Mouse (Mus musculus): Measurements from ENCODE around the gene Phlda3. TPM values are rescaled to one million over a fixed set of nuclear protein-coding genes. Genes with fewer than 3 reads are reported as not detected.
A peak's percentile ranks its signal among the peaks of the same experiment; 100 is the strongest.

Phlda3 gene
- polyA plus RNA-seq, 1 experiment from 2014 or later = 104 TPM

DNA sequence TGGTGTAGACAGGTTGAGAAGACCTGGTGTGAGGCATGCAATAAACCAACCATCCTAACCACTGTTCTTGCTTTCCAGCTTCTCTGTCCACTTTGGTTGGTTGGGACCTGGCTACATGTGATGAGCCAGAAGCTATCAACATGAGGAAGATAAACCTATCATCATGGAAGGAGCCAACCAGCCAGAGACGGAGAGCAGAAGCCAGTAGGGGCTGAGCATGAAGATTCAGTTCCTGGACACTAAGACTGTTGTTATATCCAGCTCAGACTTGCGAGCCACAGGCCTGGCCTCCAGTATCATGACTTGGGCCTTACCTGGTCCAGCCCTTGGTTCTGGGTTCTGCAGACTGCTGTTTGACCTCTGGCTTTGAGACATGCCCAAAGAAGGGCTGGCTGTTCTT lies 2.5 kb downstream of the Phlda3 start:
- in situ Hi-C loops (cut with MboI; ENCODE audit: low pct_unique_long_range_greater_than_20kb) = no loop called here
- no peak for TF ChIP-seq CTCF (IDR thresholded peaks at IDR 0.05)
- POLR2A ChIA-PET = interaction anchor here (0.5 to 0.6 kb wide), 2 partner anchors 10 to 280 kb away, joined by 3 read pairs; no protein-coding TSS in a partner anchor
- CTCF ChIA-PET = interaction anchor here (0.6 to 19.3 kb wide), 3 partner anchors 13 to 489 kb away, joined by 3 to 218 read pairs (median 3); no protein-coding TSS in a partner anchor
- H3K27me3 ChIP-seq = no peaks in the 10 kb centered on the region
- DNase-seq (ENCODE audit: low read depth, low spot score) (no peak), ATAC-seq (no peak)

DNA sequence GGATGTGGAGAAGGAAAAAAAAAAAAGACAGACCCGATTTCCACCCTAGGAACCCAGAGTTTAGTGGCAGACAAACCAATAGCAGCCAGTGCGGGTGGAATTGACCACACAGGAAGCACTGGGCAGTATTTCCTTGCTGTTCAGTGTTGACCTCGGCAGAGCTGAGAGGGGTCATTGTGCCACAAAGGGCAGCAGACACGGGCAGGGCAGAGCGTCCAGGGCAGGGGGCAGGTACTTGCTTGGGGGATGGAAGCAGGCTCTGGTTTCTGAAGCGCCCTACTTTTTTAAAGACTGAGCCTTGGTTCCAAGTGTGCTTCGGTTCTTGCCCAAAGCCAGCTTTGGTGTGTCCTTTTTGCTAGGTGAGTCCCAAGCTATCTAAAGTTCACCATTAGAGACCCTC lies 4.3 kb downstream of the Phlda3 start:
- no peaks in the 10 kb centered on the region for H3K27me3 ChIP-seq
- DNase-seq (ENCODE audit: low read depth, low spot score) (no peak), ATAC-seq (no peak)
- in situ Hi-C loops (cut with MboI; ENCODE audit: low pct_unique_long_range_greater_than_20kb) = no loop called here
- ChIA-PET POLR2A (interaction anchor here (0.6 to 1.6 kb wide), 3 partner anchors 10 to 372 kb away, joined by 4 to 7 read pairs (median 6); partner anchors contain the start of gene Lad1), CTCF (interaction anchor here (1.5 to 19.3 kb wide), 2 partner anchors 15 to 52 kb away, joined by 4 to 218 read pairs; no protein-coding TSS in a partner anchor)
- TF ChIP-seq CTCF (IDR thresholded peaks at IDR 0.05) = no peak

DNA sequence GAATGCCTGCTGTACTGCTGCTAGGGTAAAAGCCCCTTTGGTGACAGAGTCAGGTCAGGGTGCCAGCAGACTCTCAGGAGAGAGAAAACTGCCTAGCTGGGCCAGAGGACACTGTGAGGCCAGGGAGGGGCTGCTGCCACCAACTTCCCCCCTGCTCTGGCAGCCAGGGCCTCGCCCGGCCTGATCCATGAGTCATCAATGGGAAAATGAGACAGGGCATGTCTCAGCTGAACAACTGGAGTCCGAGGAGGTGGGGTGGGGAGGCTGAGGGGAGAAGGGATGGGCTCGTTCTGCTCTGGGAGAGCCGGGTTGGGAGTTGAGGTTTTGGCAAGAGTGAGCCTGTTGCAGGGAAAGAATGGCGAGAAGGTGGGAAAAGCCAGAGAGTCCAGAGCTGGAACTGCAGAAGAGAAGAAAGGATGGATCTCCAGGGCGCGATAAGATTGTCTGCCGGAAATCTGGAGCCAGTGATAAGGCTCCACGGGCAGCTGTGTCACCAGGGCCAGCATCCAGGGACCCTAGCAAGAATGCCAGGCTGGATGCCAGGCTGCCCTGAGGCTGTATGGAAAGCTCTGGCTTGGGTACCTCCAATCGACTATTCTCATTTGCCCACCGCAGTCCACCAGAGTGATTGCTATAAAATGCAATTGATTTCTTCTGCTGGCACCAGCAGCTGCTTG lies 5.1 kb downstream of the Phlda3 start:
- H3K27me3 ChIP-seq = no peaks in the 10 kb centered on the region
- ATAC-seq (peak; percentile 79), DNase-seq (ENCODE audit: low read depth, low spot score) (peak; percentile 77)
- no peak for TF ChIP-seq CTCF (IDR thresholded peaks at IDR 0.05)
- CTCF ChIA-PET = interaction anchor here (1.1 to 19.3 kb wide), 4 partner anchors 16 to 57 kb away, joined by 3 to 218 read pairs (median 10); no protein-coding TSS in a partner anchor
- POLR2A ChIA-PET = interaction anchor here (0.5 to 2.0 kb wide), 6 partner anchors 10 to 373 kb away, joined by 3 to 10 read pairs (median 6); partner anchors contain the start of gene Lad1
- in situ Hi-C loops (cut with MboI; ENCODE audit: low pct_unique_long_range_greater_than_20kb) = no loop called here

DNA sequence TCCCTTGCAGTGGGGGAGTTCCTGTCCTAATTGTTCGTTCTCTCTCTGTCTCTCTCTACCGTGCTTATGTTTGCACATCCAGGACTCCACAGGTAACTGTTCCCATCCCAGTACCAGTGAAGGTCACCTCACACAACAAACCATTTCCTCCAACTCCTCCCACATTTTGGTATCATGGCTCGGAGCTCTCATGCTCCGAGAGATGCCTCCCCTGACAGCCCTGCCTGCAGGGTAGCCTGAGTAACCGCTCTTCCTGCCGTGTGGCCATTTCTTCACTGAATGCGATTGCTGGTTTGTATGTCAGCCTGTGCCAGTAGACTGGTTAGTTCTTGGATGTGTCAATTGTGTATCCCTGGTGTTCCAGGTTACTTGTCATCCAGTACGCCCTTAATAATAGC lies 5.7 kb downstream of the Phlda3 start:
- in situ Hi-C loops (cut with MboI; ENCODE audit: low pct_unique_long_range_greater_than_20kb) = no loop called here
- H3K27me3 ChIP-seq = no peaks in the 10 kb centered on the region
- DNase-seq (ENCODE audit: low read depth, low spot score) (no peak), ATAC-seq (peak; percentile 55)
- ChIA-PET CTCF (interaction anchor here (1.0 to 19.3 kb wide), 5 partner anchors 16 to 57 kb away, joined by 3 to 218 read pairs (median 4); partner anchors contain the start of gene Csrp1), POLR2A (interaction anchor here (0.5 to 2.0 kb wide), 5 partner anchors 8 to 87 kb away, joined by 3 to 10 read pairs (median 6); partner anchors contain the start of gene Lad1)
- no peak for TF ChIP-seq CTCF (IDR thresholded peaks at IDR 0.05)

DNA sequence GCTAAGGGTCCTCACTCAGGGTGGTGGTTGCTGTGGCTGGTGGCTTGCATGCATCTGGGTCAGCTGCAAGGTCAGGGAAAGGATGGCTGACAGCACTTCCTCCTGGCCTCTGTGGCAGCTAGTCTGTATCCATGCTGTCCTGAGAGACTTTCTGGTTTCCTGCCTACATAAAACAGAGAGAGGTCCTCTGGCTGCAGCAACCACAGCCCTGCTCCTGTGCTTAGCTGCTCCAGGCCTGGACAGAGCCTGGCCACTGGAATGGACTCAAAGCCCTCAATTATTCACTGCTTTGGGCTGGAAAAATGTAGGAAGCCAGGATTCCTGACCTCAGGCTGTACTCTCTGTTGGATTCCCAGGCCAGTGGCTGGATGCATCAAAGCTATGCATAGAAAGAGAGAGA lies 10.7 kb downstream of the Phlda3 start:
- ChIA-PET POLR2A (no interaction called here), CTCF (interaction anchor here (1.3 to 19.3 kb wide), 4 partner anchors 11 to 34 kb away, joined by 3 to 218 read pairs (median 6); no protein-coding TSS in a partner anchor)
- no peak for TF ChIP-seq CTCF (IDR thresholded peaks at IDR 0.05)
- ATAC-seq (no peak), DNase-seq (ENCODE audit: low read depth, low spot score) (no peak)
- H3K27me3 ChIP-seq = no peaks in the 10 kb centered on the region
- in situ Hi-C loops (cut with MboI; ENCODE audit: low pct_unique_long_range_greater_than_20kb) = no loop called here

DNA sequence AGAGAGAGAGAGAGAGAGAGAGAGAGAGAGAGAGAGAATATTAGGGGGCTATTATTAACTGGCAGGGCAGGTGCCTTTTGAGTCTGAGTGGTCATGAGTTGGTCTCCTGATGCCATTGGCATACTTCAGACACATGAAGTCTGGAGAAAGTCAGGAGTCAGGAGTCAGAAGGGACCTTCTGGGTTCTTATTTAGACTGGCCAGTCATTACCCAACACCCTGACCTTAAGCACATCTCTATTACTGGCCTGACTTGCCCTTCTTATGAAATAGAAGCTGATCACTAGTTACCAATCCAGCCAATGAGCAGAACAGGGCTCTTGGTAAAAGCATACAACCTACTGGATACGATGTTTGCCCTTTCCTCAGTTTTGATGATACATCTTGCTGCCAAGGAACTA lies 11.1 kb downstream of the Phlda3 start:
- ATAC-seq = no peak

DNA sequence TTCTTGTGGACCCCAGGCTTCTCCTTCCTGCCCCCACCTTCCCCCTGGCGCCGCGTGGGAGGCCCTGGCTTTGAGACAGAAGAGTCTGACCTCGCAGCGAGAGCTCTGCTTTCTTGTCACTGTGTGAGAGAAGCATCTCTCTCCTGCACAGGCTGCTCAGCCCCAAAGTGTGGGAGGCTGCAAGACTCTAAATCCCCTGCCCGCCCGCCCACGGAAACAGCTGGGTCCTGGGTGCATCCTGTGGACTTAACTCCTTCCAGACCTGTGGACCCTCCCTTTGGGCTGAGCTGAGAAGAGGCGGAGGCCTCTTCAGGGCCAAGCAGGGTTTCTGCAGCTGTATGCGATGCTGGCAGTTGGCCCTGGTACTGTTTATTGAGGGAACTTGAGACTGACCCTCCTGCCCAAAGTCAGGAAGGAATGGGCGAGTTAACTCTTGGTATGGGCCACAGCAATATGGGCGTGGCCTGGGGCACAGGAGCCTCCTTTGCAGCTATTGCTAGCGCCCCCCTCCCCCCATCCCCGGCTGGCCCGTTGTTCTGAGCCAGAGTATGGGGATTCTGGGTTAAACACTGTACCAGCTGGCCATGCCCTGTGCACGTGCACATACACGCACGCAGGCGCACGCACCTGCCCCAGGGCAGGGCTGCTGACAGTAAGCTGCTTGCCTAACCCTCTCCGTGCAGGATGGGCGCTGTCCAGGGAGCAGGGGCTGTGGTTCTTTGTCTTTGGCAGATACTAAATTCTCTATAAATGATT lies 13.0 kb downstream of the Phlda3 start, which contains the start of gene Tnni1:
Gene Tnni1 (plus strand): TSS at position 655 of the 756 bp plus-strand sequence.
- no peak for ATAC-seq
- H3K27me3 ChIP-seq = no peaks in the 10 kb centered on the region
- TF ChIP-seq CTCF (IDR thresholded peaks at IDR 0.05) = no peak
- CTCF ChIA-PET = interaction anchor here (0.7 to 19.3 kb wide), 4 partner anchors 10 to 59 kb away, joined by 3 to 218 read pairs (median 5); partner anchors contain the start of gene Csrp1
- in situ Hi-C loops (cut with MboI; ENCODE audit: low pct_unique_long_range_greater_than_20kb) = no loop called here
- DNase-seq (ENCODE audit: low read depth, low spot score) = no peak
- POLR2A ChIA-PET = interaction anchor here (0.8 to 1.5 kb wide), 3 partner anchors 12 to 80 kb away, joined by 4 to 6 read pairs (median 4); partner anchors contain the start of gene Phlda3

More for the DNA sequence above, 11.1 kb downstream of the Phlda3 start:
- TF ChIP-seq CTCF (IDR thresholded peaks at IDR 0.05) = no peak
- no peaks in the 10 kb centered on the region for H3K27me3 ChIP-seq
- no peak for DNase-seq (ENCODE audit: low read depth, low spot score)
- CTCF ChIA-PET = interaction anchor here (1.3 to 19.3 kb wide), 4 partner anchors 10 to 34 kb away, joined by 3 to 218 read pairs (median 6); no protein-coding TSS in a partner anchor
- POLR2A ChIA-PET = no interaction called here
- in situ Hi-C loops (cut with MboI; ENCODE audit: low pct_unique_long_range_greater_than_20kb) = no loop called here

DNA sequence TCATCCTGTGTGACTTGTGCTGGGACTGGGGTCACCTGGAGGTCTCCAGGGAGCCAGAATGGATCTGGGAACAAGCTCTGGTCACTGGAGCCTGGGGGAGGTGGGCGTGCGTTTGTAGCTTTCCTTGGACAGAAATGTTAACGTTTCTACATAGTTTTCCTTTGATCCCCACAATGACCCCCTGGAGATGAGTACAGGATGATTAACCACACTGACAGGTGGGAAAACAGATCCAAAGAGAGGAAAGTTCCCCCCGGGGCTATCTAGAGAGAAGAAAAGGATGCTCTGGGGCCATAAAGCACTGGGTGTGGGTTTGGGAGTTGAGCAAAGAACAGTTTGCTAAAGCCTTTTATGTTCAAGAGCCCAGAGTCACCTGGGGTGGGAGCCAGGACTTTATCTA lies 14.7 kb downstream of the Phlda3 start:
- H3K27me3 ChIP-seq = no peaks in the 10 kb centered on the region
- ATAC-seq (no peak), DNase-seq (ENCODE audit: low read depth, low spot score) (no peak)
- no peak for TF ChIP-seq CTCF (IDR thresholded peaks at IDR 0.05)
- in situ Hi-C loops (cut with MboI; ENCODE audit: low pct_unique_long_range_greater_than_20kb) = loop anchor here (5.0 kb wide), 1 partner anchor 58 kb away; the partner anchor contains the start of gene Csrp1
- POLR2A ChIA-PET = interaction anchor here (1.3 to 1.9 kb wide), 3 partner anchors 9 to 27 kb away, joined by 4 to 10 read pairs (median 6); partner anchors contain the start of gene Phlda3
- CTCF ChIA-PET = interaction anchor here (1.1 to 19.3 kb wide), 13 partner anchors 9 to 162 kb away, joined by 3 to 218 read pairs (median 5); partner anchors contain the start of genes Csrp1 and Phlda3

DNA sequence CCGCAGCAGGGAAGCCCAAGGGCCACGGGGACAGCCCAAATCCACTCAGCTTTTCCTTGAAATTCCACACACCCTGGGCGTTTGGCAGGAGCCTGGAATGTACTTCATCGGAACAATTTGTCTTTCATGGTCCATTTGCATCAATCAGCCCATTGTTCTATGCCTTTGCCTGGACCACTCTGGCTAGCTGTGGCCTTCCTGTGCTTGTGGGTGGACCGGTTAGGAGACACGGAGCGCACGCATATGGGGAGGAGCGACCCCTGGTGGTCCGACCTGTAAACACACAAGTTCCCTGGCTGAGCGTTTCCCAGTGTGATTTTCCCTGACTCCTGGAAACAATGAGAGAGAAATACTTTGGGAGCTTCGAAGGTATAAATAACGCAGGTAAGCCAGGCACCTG lies 15.3 kb downstream of the Phlda3 start:
- ATAC-seq = no peak
- in situ Hi-C loops (cut with MboI; ENCODE audit: low pct_unique_long_range_greater_than_20kb) = loop anchor here (5.0 kb wide), 1 partner anchor 59 kb away; the partner anchor contains the start of gene Csrp1
- no peaks in the 10 kb centered on the region for H3K27me3 ChIP-seq
- POLR2A ChIA-PET = interaction anchor here (1.7 to 1.9 kb wide), 2 partner anchors 10 to 28 kb away, joined by 4 to 10 read pairs; no protein-coding TSS in a partner anchor
- CTCF ChIA-PET = interaction anchor here (0.8 to 19.3 kb wide), 16 partner anchors 8 to 162 kb away, joined by 3 to 218 read pairs (median 5); partner anchors contain the start of genes Csrp1 and Phlda3
- DNase-seq (ENCODE audit: low read depth, low spot score) = no peak
- peak; percentile 90 for TF ChIP-seq CTCF (IDR thresholded peaks at IDR 0.05)
